Mouse (Mus musculus): Measurements from ENCODE around the gene Zfp341.

DNA sequence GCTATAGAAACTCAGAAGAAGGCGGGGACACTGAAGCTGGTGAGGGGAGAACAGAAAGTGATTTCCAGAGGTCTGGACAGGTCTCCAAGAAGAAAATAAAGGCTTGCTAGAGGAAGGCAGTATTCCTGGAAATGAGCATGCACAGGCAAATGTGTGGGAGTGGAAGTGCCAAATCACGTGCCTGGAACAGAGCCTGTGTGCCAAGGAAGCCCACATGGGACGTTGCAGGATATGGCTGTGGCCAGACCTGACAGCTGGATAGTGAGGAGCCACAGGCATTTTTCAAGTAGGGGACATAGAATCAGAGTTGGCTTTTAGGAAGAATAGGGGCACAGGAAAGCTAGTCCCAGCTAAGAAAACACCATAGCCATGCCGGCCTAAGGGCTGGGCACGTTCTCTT, 17.3 kb upstream of the Zfp341 start:
- TF ChIP-seq CTCF (IDR thresholded peaks at IDR 0.05; ENCODE audit: control insufficient read depth, insufficient read depth, low read length) (no peak), POLR2A (IDR thresholded peaks at IDR 0.05; ENCODE audit: borderline replicate concordance, control insufficient read depth, low read depth, low read length) (no peak)

Measured in bone marrow, adult 2 months (tissue).